Mouse (Mus musculus) heart, embryonic 12.5 days (tissue): ENCODE data around the gene Fcgr1. TPM values are rescaled to one million over a fixed set of nuclear protein-coding genes. Genes with fewer than 3 reads are reported as not detected.
"Not testable (repeated sequence)": the region's sequence is repeated elsewhere in the genome, so short reads cannot be mapped to it uniquely, and the experiment has no call there.

Experiments used
- ATAC-seq: fragments of 200-750 bp; cut with Nextera tagmentation; 2 replicates; pipeline ENCODE4 v1.8.0; 2017; ENCODE audit warnings: moderate TSS enrichment, moderate library complexity; ENCODE audit not compliant: insufficient number of reproducible peaks, low FRiP score
- H3K27ac ChIP-seq: fragments of 300-500 bp; sonication (generic); 2 replicates; pipeline ENCODE4 v1.5.1; 2016; ENCODE audit warnings: mild to moderate bottlenecking, moderate library complexity; ENCODE audit not compliant: poor library complexity, severe bottlenecking
- H3K27me3 ChIP-seq: fragments of 300-500 bp; sonication (generic); replicated peaks from 2 replicates; pipeline ENCODE4 v1.6.1; 2016; ENCODE audit warnings: mild to moderate bottlenecking, moderate library complexity
- H3K36me3 ChIP-seq: fragments of 300-500 bp; sonication (generic); 2 replicates; pipeline ENCODE4 v1.6.1; 2016; ENCODE audit warnings: mild to moderate bottlenecking, moderate library complexity
- H3K4me1 ChIP-seq: fragments of 300-500 bp; sonication (generic); replicated peaks from 2 replicates; pipeline ENCODE4 v1.6.1; 2016; ENCODE audit warnings: mild to moderate bottlenecking
- H3K4me2 ChIP-seq: fragments of 300-500 bp; sonication (generic); 2 replicates; pipeline ENCODE4 v1.6.1; 2016; ENCODE audit warnings: mild to moderate bottlenecking, moderate library complexity
- H3K4me3 ChIP-seq: fragments of 300-500 bp; sonication (generic); 2 replicates; pipeline ENCODE4 v1.5.1; 2016; ENCODE audit warnings: mild to moderate bottlenecking
- H3K9ac ChIP-seq: fragments of 300-500 bp; sonication (generic); 2 replicates; pipeline ENCODE4 v1.6.1; 2016; ENCODE audit warnings: mild to moderate bottlenecking, moderate library complexity
- H3K9me3 ChIP-seq: fragments of 300-500 bp; sonication (generic); replicated peaks from 2 replicates; pipeline ENCODE4 v1.6.1; 2016; ENCODE audit warnings: mild to moderate bottlenecking, moderate library complexity
- WGBS: fragments of 180-500 bp; shearing (Covaris S2); methylation state at CpG from one replicate; pipeline ENCODE4 v1.1.7; 2016; 5-methylcytosine and 5-hydroxymethylcytosine counted together
- polyA plus RNA-seq: library from polyadenylated mRNA; unstranded; fragments of >200 nt; fragmentation: Nextera tagmentation; extraction: Ambion mirVana; gene quantifications from 2 replicates; pipeline ENCODE4 v1.2.1, GENCODE M21; 2016

Gene Fcgr1
- polyA plus RNA-seq, 1 experiment from 2014 or later: 0.82 TPM

- 0% methylated on average over 18 of the region's 18 CpGs for WGBS
- ATAC-seq: peak; percentile 26; the same call in 1 of the 2 replicates
Observed at GRCm38 (mm10) chr3:96327647-96328046, 33.9 kb upstream of the Fcgr1 start.

DNA sequence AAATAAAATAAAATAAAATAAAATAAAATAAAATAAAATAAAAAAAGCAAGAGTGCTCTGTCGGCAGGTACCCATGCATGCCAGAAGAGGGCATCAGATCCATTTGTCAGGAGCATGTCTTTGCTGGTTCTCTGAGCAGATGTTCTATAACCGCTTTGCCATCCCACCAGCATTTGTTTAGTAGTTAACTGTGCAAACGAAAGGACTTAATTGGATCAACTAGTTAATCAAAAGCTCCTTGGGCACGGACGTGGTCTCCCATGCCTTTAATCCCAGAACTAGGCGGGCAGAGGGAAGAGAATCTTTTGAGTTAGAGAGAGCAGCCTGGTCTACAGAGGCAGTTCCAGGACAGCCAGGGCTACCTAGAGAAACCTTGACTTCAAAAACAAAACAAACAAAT is 33.4 kb upstream of the Fcgr1 start:
- ATAC-seq: no peak
- 3% methylated on average over 6 of the region's 6 CpGs for WGBS

More at GRCm38 (mm10) chr3:96327647-96328046, 33.9 kb upstream of the Fcgr1 start:
- H3K9ac ChIP-seq: peak overlapping the region; percentile 47; the same call in 1 of the 2 replicates
- peaks cover 10% of the 10 kb centered on the region for H3K4me1 ChIP-seq
- H3K9me3 ChIP-seq: no peaks in the 10 kb centered on the region
- H3K4me2 ChIP-seq: peak overlapping the region; percentile 76
- peaks cover 56% of the 10 kb centered on the region for H3K27me3 ChIP-seq
- H3K4me3 ChIP-seq: peak overlapping the region; percentile 51
- no peaks in the 10 kb centered on the region for H3K36me3 ChIP-seq
- H3K27ac ChIP-seq: no peak overlapping the region

GRCm38 (mm10) chr3:96323806-96324205 is 30.0 kb upstream of the Fcgr1 start:
- not testable (repeated sequence) for H3K4me1 ChIP-seq, H3K4me3 ChIP-seq, H3K36me3 ChIP-seq, H3K9ac ChIP-seq, H3K9me3 ChIP-seq, ATAC-seq, H3K4me2 ChIP-seq, H3K27ac ChIP-seq
- 60% methylated on average over 6 of the region's 6 CpGs for WGBS
- peaks cover 37% of the 10 kb centered on the region for H3K27me3 ChIP-seq

More for the DNA sequence above, 33.4 kb upstream of the Fcgr1 start:
- Histone ChIP-seq H3K9me3 (no peaks in the 10 kb centered on the region), H3K27ac (no peak overlapping the region), H3K36me3 (no peaks in the 10 kb centered on the region), H3K4me2 (peak overlapping the region; percentile 76), H3K4me1 (peaks cover 5% of the 10 kb centered on the region), H3K4me3 (peak overlapping the region; percentile 51; the same call in 1 of the 2 replicates), H3K9ac (peak overlapping the region; percentile 47; the same call in 1 of the 2 replicates), H3K27me3 (peaks cover 55% of the 10 kb centered on the region)

GRCm38 (mm10) chr3:96322609-96323008 is 28.8 kb upstream of the Fcgr1 start:
- Histone ChIP-seq H3K27me3 (peaks cover 35% of the 10 kb centered on the region), H3K4me3 (no peak overlapping the region), H3K36me3 (no peaks in the 10 kb centered on the region), H3K4me1 (peaks cover 5% of the 10 kb centered on the region), H3K4me2 (no peak overlapping the region), H3K9me3 (no peaks in the 10 kb centered on the region), H3K9ac (no peak overlapping the region), H3K27ac (no peak overlapping the region)
- WGBS: 11% methylated on average over 10 of the region's 10 CpGs
- no peak for ATAC-seq

GRCm38 (mm10) chr3:96321891-96322290 is 28.1 kb upstream of the Fcgr1 start:
- ATAC-seq: no peak
- Histone ChIP-seq H3K27me3 (peaks cover 35% of the 10 kb centered on the region), H3K9me3 (no peaks in the 10 kb centered on the region)

GRCm38 (mm10) chr3:96320003-96320402 is 26.2 kb upstream of the Fcgr1 start:
- not testable (repeated sequence) for H3K9ac ChIP-seq, H3K4me1 ChIP-seq, H3K36me3 ChIP-seq, H3K4me3 ChIP-seq, H3K27ac ChIP-seq, ATAC-seq, H3K9me3 ChIP-seq, H3K4me2 ChIP-seq
- peaks cover 21% of the 10 kb centered on the region for H3K27me3 ChIP-seq
- 88% methylated on average over 13 of the region's 13 CpGs for WGBS

More at GRCm38 (mm10) chr3:96321891-96322290, 28.1 kb upstream of the Fcgr1 start:
- no peaks in the 10 kb centered on the region for H3K4me1 ChIP-seq
- H3K36me3 ChIP-seq: no peaks in the 10 kb centered on the region
- H3K27ac ChIP-seq: no peak overlapping the region
- 14% methylated on average over 15 of the region's 15 CpGs for whole genome bisulfite sequencing
- H3K4me2 ChIP-seq: no peak overlapping the region
- no peak overlapping the region for H3K4me3 ChIP-seq
- H3K9ac ChIP-seq: no peak overlapping the region

DNA sequence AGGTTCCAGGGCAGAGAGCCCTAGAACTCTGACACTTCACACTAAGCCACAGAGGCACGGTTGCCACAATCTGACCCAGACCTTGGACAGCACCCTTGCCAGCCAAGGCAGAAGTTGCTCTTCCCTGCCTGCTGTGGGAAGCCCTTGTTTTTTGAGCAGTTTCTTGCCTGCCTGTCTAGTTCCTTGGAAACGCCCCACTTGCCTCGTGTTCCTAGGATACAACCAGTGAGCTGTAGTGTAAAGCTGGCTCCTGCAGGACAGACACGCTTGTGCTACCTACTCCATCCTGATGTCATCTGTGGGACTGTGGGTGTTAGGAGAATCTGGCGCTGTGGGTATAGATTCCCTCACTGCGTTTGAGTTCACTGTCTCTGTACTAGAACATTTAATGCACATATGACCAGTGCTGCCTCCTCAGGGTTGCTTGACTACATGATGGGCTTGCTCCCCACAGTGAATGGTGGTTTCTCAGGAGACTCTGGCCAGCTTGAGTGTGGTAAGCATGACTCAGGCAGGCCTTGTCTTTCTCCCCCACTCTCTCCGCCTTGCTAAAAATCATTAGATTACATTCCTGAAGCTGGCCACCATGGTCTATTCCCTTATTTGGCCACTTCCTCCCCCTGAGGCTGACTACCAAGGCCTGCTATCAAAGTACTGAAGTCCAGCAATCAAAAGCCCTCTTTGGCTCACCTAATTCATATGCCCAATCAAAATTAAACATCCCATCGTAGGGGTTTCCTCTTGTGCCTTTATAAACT is 18.8 kb upstream of the Fcgr1 start:
- H3K27me3 ChIP-seq: no peaks in the 10 kb centered on the region
- ATAC-seq: no peak

DNA sequence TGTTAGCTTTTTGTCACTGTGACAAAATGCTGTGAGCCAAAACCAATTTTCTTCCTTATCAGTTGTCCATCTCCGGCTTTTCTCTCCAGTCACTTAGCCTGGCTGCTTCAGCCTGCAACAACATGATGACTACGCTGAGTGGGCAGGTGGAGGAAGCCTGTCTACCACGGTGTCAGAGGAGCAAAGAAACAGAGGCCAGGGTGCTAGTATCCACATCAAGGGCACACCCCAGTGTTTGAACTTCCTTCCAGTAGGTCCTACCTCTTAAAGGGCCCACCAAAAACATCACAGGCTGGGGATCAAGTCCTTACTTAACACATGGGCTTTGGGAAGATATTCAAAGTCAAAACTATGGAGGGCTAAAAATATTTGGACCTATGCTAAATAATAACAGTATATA is 15.7 kb upstream of the Fcgr1 start:
- H3K36me3 ChIP-seq: no peaks in the 10 kb centered on the region
- ATAC-seq: no peak
- no peak overlapping the region for H3K4me2 ChIP-seq
- H3K4me1 ChIP-seq: no peaks in the 10 kb centered on the region
- no peak overlapping the region for H3K4me3 ChIP-seq
- H3K27ac ChIP-seq: no peak overlapping the region
- 0 out of 2 replicates have a peak, but pooled peaks cover 6% of the 10 kb centered on the region for H3K27me3 ChIP-seq
- 48% methylated on average over 3 of the region's 3 CpGs for WGBS
- no peak overlapping the region for H3K9ac ChIP-seq
- no peaks in the 10 kb centered on the region for H3K9me3 ChIP-seq

More for the DNA sequence above, 18.8 kb upstream of the Fcgr1 start:
- no peaks in the 10 kb centered on the region for H3K36me3 ChIP-seq
- H3K4me1 ChIP-seq: no peaks in the 10 kb centered on the region
- WGBS: 52% methylated on average over 8 of the region's 8 CpGs
- no peak overlapping the region for H3K27ac ChIP-seq
- no peak overlapping the region for H3K9ac ChIP-seq
- no peak overlapping the region for H3K4me2 ChIP-seq
- no peaks in the 10 kb centered on the region for H3K9me3 ChIP-seq
- no peak overlapping the region for H3K4me3 ChIP-seq

GRCm38 (mm10) chr3:96306506-96306905 is 12.7 kb upstream of the Fcgr1 start:
- ATAC-seq: no peak
- 79% methylated on average over 9 of the region's 9 CpGs for WGBS
- H3K9me3 ChIP-seq: no peaks in the 10 kb centered on the region
- no peak overlapping the region for H3K4me3 ChIP-seq
- H3K4me2 ChIP-seq: no peak overlapping the region
- H3K27ac ChIP-seq: no peak overlapping the region
- no peaks in the 10 kb centered on the region for H3K4me1 ChIP-seq
- no peak overlapping the region for H3K9ac ChIP-seq
- peaks cover 19% of the 10 kb centered on the region for H3K27me3 ChIP-seq
- H3K36me3 ChIP-seq: no peaks in the 10 kb centered on the region

GRCm38 (mm10) chr3:96302076-96302475 is 8.3 kb upstream of the Fcgr1 start:
- Histone ChIP-seq H3K27me3 (peaks cover 22% of the 10 kb centered on the region), H3K27ac (no peak overlapping the region), H3K9me3 (no peaks in the 10 kb centered on the region), H3K36me3 (no peaks in the 10 kb centered on the region), H3K4me1 (no peaks in the 10 kb centered on the region), H3K4me2 (no peak overlapping the region), H3K9ac (no peak overlapping the region), H3K4me3 (no peak overlapping the region)
- ATAC-seq: no peak
- 79% methylated on average over 5 of the region's 5 CpGs for WGBS

DNA sequence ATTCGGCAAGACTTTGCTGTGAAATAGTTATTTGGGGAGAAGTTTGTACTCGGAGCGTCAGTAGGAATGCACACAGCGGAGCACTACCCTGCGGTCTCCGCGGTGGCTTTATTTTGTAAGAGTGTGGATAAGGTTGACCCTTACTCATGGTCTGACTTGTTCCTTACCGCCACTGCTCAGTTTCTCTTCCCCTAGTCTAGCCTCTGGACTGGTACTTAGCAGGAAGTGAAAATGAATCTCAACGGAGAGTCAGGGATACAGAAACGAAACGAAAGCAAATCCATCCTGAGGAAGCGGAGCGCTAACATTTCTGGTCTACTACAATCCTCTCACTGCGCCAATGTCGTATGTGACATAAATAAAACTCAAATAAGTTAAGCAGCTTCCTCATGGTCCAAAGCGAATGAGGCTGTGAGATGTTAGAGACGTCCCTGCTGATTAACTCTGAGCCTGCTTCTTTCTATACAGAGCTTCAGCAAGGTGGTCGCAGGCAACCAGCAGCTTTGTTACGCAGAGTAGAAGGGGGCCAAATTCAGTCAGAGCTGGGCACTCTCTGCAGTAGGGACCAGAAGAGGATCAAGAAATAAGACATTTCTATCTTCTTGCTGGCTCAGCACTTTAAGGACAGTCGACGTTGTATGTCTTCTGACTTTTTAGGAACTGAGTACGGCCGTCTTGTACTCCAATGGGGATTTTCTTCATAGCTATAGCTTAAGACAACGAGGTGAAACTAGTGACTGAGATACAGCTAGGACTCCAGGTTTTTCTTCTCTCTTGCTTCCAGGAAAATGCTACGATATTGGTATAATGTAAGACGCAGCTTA is 7.1 kb upstream of the Fcgr1 start:
- H3K4me3 ChIP-seq: peak overlapping the region; percentile 39
- 0 out of 2 replicates have a peak overlapping the region, but pooled peaks have one; percentile 45 for H3K9ac ChIP-seq
- 65% methylated on average over 26 of the region's 26 CpGs for WGBS
- no peaks in the 10 kb centered on the region for H3K36me3 ChIP-seq
- peak overlapping the region; percentile 60 for H3K4me2 ChIP-seq
- H3K9me3 ChIP-seq: no peaks in the 10 kb centered on the region
- ATAC-seq: no peak
- H3K27ac ChIP-seq: no peak overlapping the region
- peaks cover 22% of the 10 kb centered on the region for H3K27me3 ChIP-seq
- no peaks in the 10 kb centered on the region for H3K4me1 ChIP-seq
